Mouse (Mus musculus) forebrain, embryonic 13.5 days (tissue): Measurements from ENCODE around the gene Prr3. TPM values are rescaled to one million over a fixed set of nuclear protein-coding genes. Genes with fewer than 3 reads are reported as not detected.
"Not testable (repeated sequence)": the region's sequence is repeated elsewhere in the genome, so short reads cannot be mapped to it uniquely, and the experiment has no call there.

Experiments used
- ATAC-seq: fragments of 200-750 bp; cut with Nextera tagmentation; 2 replicates; pipeline ENCODE4 v1.8.0; 2017
- H3K27ac ChIP-seq: fragments of 300-500 bp; sonication (generic); 2 replicates; pipeline ENCODE4 v1.5.1; 2015; ENCODE audit warnings: inconsistent platforms, mild to moderate bottlenecking, moderate library complexity
- H3K27me3 ChIP-seq: fragments of 300-500 bp; sonication (generic); 2 replicates; pipeline ENCODE4 v1.6.1; 2015; ENCODE audit warnings: mild to moderate bottlenecking, inconsistent platforms
- H3K36me3 ChIP-seq: fragments of 300-500 bp; sonication (generic); 2 replicates; pipeline ENCODE4 v1.6.1; 2015; ENCODE audit warnings: mild to moderate bottlenecking, inconsistent platforms; ENCODE audit not compliant: poor library complexity, severe bottlenecking
- H3K4me1 ChIP-seq: fragments of 300-500 bp; sonication (generic); 2 replicates; pipeline ENCODE4 v1.6.1; 2015; ENCODE audit warnings: inconsistent platforms
- H3K4me2 ChIP-seq: fragments of 300-500 bp; sonication (generic); 2 replicates; pipeline ENCODE4 v1.6.1; 2015; ENCODE audit warnings: inconsistent platforms, mild to moderate bottlenecking, moderate library complexity
- H3K4me3 ChIP-seq: fragments of 300-500 bp; sonication (generic); 2 replicates; pipeline ENCODE4 v1.5.1; 2015; ENCODE audit warnings: mild to moderate bottlenecking, inconsistent platforms
- H3K9ac ChIP-seq: fragments of 300-500 bp; sonication (generic); 2 replicates; pipeline ENCODE4 v1.6.1; 2015; ENCODE audit warnings: mild to moderate bottlenecking, inconsistent platforms
- H3K9me3 ChIP-seq: fragments of 300-500 bp; sonication (generic); replicated peaks from 2 replicates; pipeline ENCODE4 v1.6.1; 2016; ENCODE audit warnings: inconsistent platforms
- WGBS: fragments of 180-500 bp; shearing (Covaris S2); methylation state at CpG from one replicate; pipeline ENCODE4 v1.1.7; 2015; 5-methylcytosine and 5-hydroxymethylcytosine counted together
- polyA plus RNA-seq: library from polyadenylated mRNA; unstranded; fragments of >200 nt; fragmentation: Nextera tagmentation; extraction: Ambion mirVana; gene quantifications from 2 replicates; pipeline ENCODE4 v1.2.1, GENCODE M21; 2015

The Prr3 gene
- polyA plus RNA-seq, 1 experiment from 2014 or later, result 62.7 TPM

GRCm38 (mm10) chr17:35963279-35963678, 16.8 kb downstream of the Prr3 start:
- H3K4me3 ChIP-seq, result no peak overlapping the region
- H3K9me3 ChIP-seq, result no peaks in the 10 kb centered on the region
- no peaks in the 10 kb centered on the region for H3K27me3 ChIP-seq
- H3K4me1 ChIP-seq, result peaks cover 8% of the 10 kb centered on the region
- no peak for ATAC-seq
- no peak overlapping the region for H3K27ac ChIP-seq
- 94% methylated on average over 10 of the region's 10 CpGs for WGBS
- no peak overlapping the region for H3K4me2 ChIP-seq
- H3K9ac ChIP-seq, result no peak overlapping the region
- H3K36me3 ChIP-seq, result peaks cover 82% of the 10 kb centered on the region

- Histone ChIP-seq H3K4me1 (no peaks in the 10 kb centered on the region), H3K36me3 (peaks cover 89% of the 10 kb centered on the region)
- 96% methylated on average over 15 of the region's 15 CpGs for WGBS
These were observed 21.4 kb downstream of the Prr3 start for GRCm38 (mm10) chr17:35958533-35959223.

GRCm38 (mm10) chr17:35954665-35955064, 25.4 kb downstream of the Prr3 start:
- no peaks in the 10 kb centered on the region for H3K9me3 ChIP-seq
- H3K27ac ChIP-seq, result no peak overlapping the region
- no peak overlapping the region for H3K4me2 ChIP-seq
- H3K9ac ChIP-seq, result no peak overlapping the region
- no peak overlapping the region for H3K4me3 ChIP-seq
- H3K36me3 ChIP-seq, result peaks cover 49% of the 10 kb centered on the region
- no peak for ATAC-seq
- H3K4me1 ChIP-seq, result no peaks in the 10 kb centered on the region
- H3K27me3 ChIP-seq, result no peaks in the 10 kb centered on the region
- WGBS, result 78% methylated on average over 8 of the region's 8 CpGs

More at GRCm38 (mm10) chr17:35958533-35959223, 21.4 kb downstream of the Prr3 start:
- no peak overlapping the region for H3K4me3 ChIP-seq
- no peak for ATAC-seq
- H3K27me3 ChIP-seq, result no peaks in the 10 kb centered on the region
- H3K4me2 ChIP-seq, result no peak overlapping the region
- H3K27ac ChIP-seq, result no peak overlapping the region
- H3K9ac ChIP-seq, result no peak overlapping the region
- H3K9me3 ChIP-seq, result no peaks in the 10 kb centered on the region

GRCm38 (mm10) chr17:35952559-35952958, 27.5 kb downstream of the Prr3 start:
- WGBS, result 80% methylated on average over 2 of the region's 3 CpGs
- H3K27me3 ChIP-seq, H3K4me3 ChIP-seq, H3K9me3 ChIP-seq, H3K4me1 ChIP-seq, H3K27ac ChIP-seq, H3K4me2 ChIP-seq, ATAC-seq, H3K9ac ChIP-seq: not testable (repeated sequence)
- peaks cover 28% of the 10 kb centered on the region for H3K36me3 ChIP-seq

- not testable (repeated sequence) for H3K9ac ChIP-seq, H3K4me2 ChIP-seq, H3K27me3 ChIP-seq, H3K4me3 ChIP-seq, H3K4me1 ChIP-seq, ATAC-seq, H3K9me3 ChIP-seq, H3K27ac ChIP-seq
- H3K36me3 ChIP-seq, result peaks cover 12% of the 10 kb centered on the region
These were observed 29.1 kb downstream of the Prr3 start for GRCm38 (mm10) chr17:35950946-35951345.

GRCm38 (mm10) chr17:35939941-35940340, 40.1 kb downstream of the Prr3 start:
- H3K4me1 ChIP-seq, result no peaks in the 10 kb centered on the region

GRCm38 (mm10) chr17:35939108-35939507, 40.9 kb downstream of the Prr3 start:
- Histone ChIP-seq H3K4me1 (no peaks in the 10 kb centered on the region), H3K36me3 (no peaks in the 10 kb centered on the region), H3K9ac (no peak overlapping the region), H3K27me3 (no peaks in the 10 kb centered on the region), H3K4me2 (no peak overlapping the region), H3K27ac (no peak overlapping the region), H3K4me3 (no peak overlapping the region), H3K9me3 (no peaks in the 10 kb centered on the region)
- ATAC-seq, result no peak
- WGBS, result 44% methylated on average over 2 of the region's 2 CpGs

More at GRCm38 (mm10) chr17:35939941-35940340, 40.1 kb downstream of the Prr3 start:
- no peak overlapping the region for H3K9ac ChIP-seq
- ATAC-seq, result no peak
- no peak overlapping the region for H3K4me3 ChIP-seq
- WGBS, result 39% methylated on average over 1 of the region's 1 CpGs
- H3K27me3 ChIP-seq, result no peaks in the 10 kb centered on the region
- no peak overlapping the region for H3K4me2 ChIP-seq
- no peaks in the 10 kb centered on the region for H3K36me3 ChIP-seq
- no peak overlapping the region for H3K27ac ChIP-seq
- no peaks in the 10 kb centered on the region for H3K9me3 ChIP-seq

GRCm38 (mm10) chr17:35937700-35938348, 42.2 kb downstream of the Prr3 start:
- peak; percentile 53; the same call in 1 of the 2 replicates for ATAC-seq
- 48% methylated on average over 2 of the region's 2 CpGs for WGBS

GRCm38 (mm10) chr17:35935763-35936162, 44.3 kb downstream of the Prr3 start:
- H3K9me3 ChIP-seq, H3K27me3 ChIP-seq, ATAC-seq, H3K4me2 ChIP-seq, H3K27ac ChIP-seq, H3K4me1 ChIP-seq, H3K4me3 ChIP-seq, H3K9ac ChIP-seq: not testable (repeated sequence)
- 91% methylated on average over 14 of the region's 14 CpGs for WGBS
- H3K36me3 ChIP-seq, result peaks cover 11% of the 10 kb centered on the region

More at GRCm38 (mm10) chr17:35937700-35938348, 42.2 kb downstream of the Prr3 start:
- no peaks in the 10 kb centered on the region for H3K27me3 ChIP-seq
- no peaks in the 10 kb centered on the region for H3K36me3 ChIP-seq
- no peaks in the 10 kb centered on the region for H3K4me1 ChIP-seq
- no peak overlapping the region for H3K4me2 ChIP-seq
- no peak overlapping the region for H3K4me3 ChIP-seq
- no peaks in the 10 kb centered on the region for H3K9me3 ChIP-seq
- no peak overlapping the region for H3K9ac ChIP-seq
- H3K27ac ChIP-seq, result no peak overlapping the region

- Histone ChIP-seq H3K9ac (no peak overlapping the region), H3K4me3 (no peak overlapping the region), H3K27ac (no peak overlapping the region), H3K4me2 (no peak overlapping the region), H3K9me3 (no peaks in the 10 kb centered on the region), H3K4me1 (no peaks in the 10 kb centered on the region), H3K36me3 (peaks cover 42% of the 10 kb centered on the region), H3K27me3 (no peaks in the 10 kb centered on the region)
- 86% methylated on average over 4 of the region's 4 CpGs for WGBS
- ATAC-seq, result no peak
These were observed 47.4 kb downstream of the Prr3 start for GRCm38 (mm10) chr17:35932608-35933007.

- H3K4me3 ChIP-seq, result no peak overlapping the region
- H3K27ac ChIP-seq, result no peak overlapping the region
- 99% methylated on average over 12 of the region's 12 CpGs for WGBS
- H3K4me2 ChIP-seq, result no peak overlapping the region
- no peaks in the 10 kb centered on the region for H3K4me1 ChIP-seq
- peaks cover 61% of the 10 kb centered on the region for H3K36me3 ChIP-seq
- H3K27me3 ChIP-seq, result no peaks in the 10 kb centered on the region
- no peak overlapping the region for H3K9ac ChIP-seq
- H3K9me3 ChIP-seq, result no peaks in the 10 kb centered on the region
- ATAC-seq, result no peak
These were observed 49.4 kb downstream of the Prr3 start for GRCm38 (mm10) chr17:35930627-35931026.

GRCm38 (mm10) chr17:35929534-35929933, 50.5 kb downstream of the Prr3 start:
- no peaks in the 10 kb centered on the region for H3K27me3 ChIP-seq
- no peaks in the 10 kb centered on the region for H3K9me3 ChIP-seq
- peaks cover 72% of the 10 kb centered on the region for H3K36me3 ChIP-seq
- H3K27ac ChIP-seq, result no peak overlapping the region
- H3K4me1 ChIP-seq, result no peaks in the 10 kb centered on the region
- no peak overlapping the region for H3K4me3 ChIP-seq
- no peak for ATAC-seq
- H3K9ac ChIP-seq, result no peak overlapping the region
- 96% methylated on average over 2 of the region's 2 CpGs for WGBS
- no peak overlapping the region for H3K4me2 ChIP-seq
